ENCODE assay signal across 30 mouse cellular contexts in genomic region chr12:100317936-100318335, GRCm38 (mm10).
A peak's percentile ranks its signal among the peaks of the same experiment; 100 is the strongest.
DNase-seq lines count a peak whose midpoint lies in the region; ATAC-seq lines count a peak whose summit lies in the region.
"Had no signal": no experiment of that assay in that cellular context is flagged by ENCODE, and none has a peak within 500 bp of the region (broad histone marks: within the 10 kb centered on the region; RNA-seq: fewer than 3 reads in every experiment).

No protein-coding gene starts in this region.

- intact Hi-C loops in left cerebral cortex, postnatal 4 days (cut with DNase I) = no loop called here
- intact Hi-C loops in left cerebral cortex, postnatal 36 days (cut with DNase I) = loop anchor here (5.0 kb wide), 1 partner anchor 116 kb away; no protein-coding TSS in a partner anchor

- no peaks in the 10 kb centered on the region for H3K9me3 ChIP-seq in forebrain, embryonic 12.5 days
- H3K9me3 ChIP-seq in forebrain, embryonic 13.5 days (replicated peaks) = no peaks in the 10 kb centered on the region
- no peaks in the 10 kb centered on the region for H3K9me3 ChIP-seq in midbrain, embryonic 15.5 days
- H3K9me3 ChIP-seq: embryonic facial prominence, embryonic 12.5 days; G1E; heart, embryonic 13.5 days; hindbrain, embryonic 10.5 days; intestine, embryonic 15.5 days; limb, embryonic 15.5 days; liver, embryonic 13.5 days; megakaryocyte, embryonic 14.5 days; midbrain, embryonic 12.5 days had no signal

- H3K27ac ChIP-seq in forebrain, embryonic 12.5 days = 0 out of 2 replicates have a peak overlapping the region, but pooled peaks have one; percentile 27
- no peak overlapping the region; the same call in 1 of the 2 replicates for H3K27ac ChIP-seq in forebrain, embryonic 13.5 days
- H3K27ac ChIP-seq in midbrain, embryonic 15.5 days = no peak overlapping the region
- H3K27ac ChIP-seq: embryonic facial prominence, embryonic 12.5 days; heart, embryonic 13.5 days; hindbrain, embryonic 10.5 days; hindbrain, postnatal 0 days; intestine, embryonic 15.5 days; limb, embryonic 15.5 days; liver, embryonic 13.5 days; midbrain, embryonic 12.5 days had no signal

- H3K36me3 ChIP-seq in forebrain, embryonic 12.5 days (replicated peaks) = 0 out of 2 replicates have a peak, but pooled peaks cover 13% of the 10 kb centered on the region
- H3K36me3 ChIP-seq in forebrain, embryonic 13.5 days (ENCODE audit: poor library complexity, severe bottlenecking) = peaks cover 10% of the 10 kb centered on the region; the same call in 1 of the 2 replicates
- no peaks in the 10 kb centered on the region for H3K36me3 ChIP-seq in splenic B cell, adult 2 months (ENCODE audit: control insufficient read depth, insufficient read depth, low read length, poor library complexity, severe bottlenecking)
- H3K36me3 ChIP-seq in midbrain, embryonic 15.5 days (replicated peaks) = peaks cover 3% of the 10 kb centered on the region; the same call in 1 of the 2 replicates
- H3K36me3 ChIP-seq: G1E; liver, embryonic 13.5 days had no signal

- no peak overlapping the region for H3K9ac ChIP-seq in forebrain, embryonic 12.5 days
- H3K9ac ChIP-seq in forebrain, embryonic 13.5 days = no peak overlapping the region
- no peak overlapping the region for H3K9ac ChIP-seq in midbrain, embryonic 15.5 days
- H3K9ac ChIP-seq: embryonic facial prominence, embryonic 12.5 days; heart, embryonic 13.5 days; intestine, embryonic 15.5 days; limb, embryonic 15.5 days; liver, embryonic 13.5 days; midbrain, embryonic 12.5 days had no signal

- no peaks in the 10 kb centered on the region for H3K27me3 ChIP-seq in forebrain, embryonic 12.5 days
- H3K27me3 ChIP-seq in forebrain, embryonic 13.5 days = no peaks in the 10 kb centered on the region
- H3K27me3 ChIP-seq in splenic B cell, adult 2 months (ENCODE audit: control insufficient read depth, insufficient read depth, low read length, poor library complexity, severe bottlenecking) = no peaks in the 10 kb centered on the region
- no peaks in the 10 kb centered on the region for H3K27me3 ChIP-seq in midbrain, embryonic 15.5 days (replicated peaks)
- H3K27me3 ChIP-seq: embryonic facial prominence, embryonic 12.5 days; heart, embryonic 13.5 days; intestine, embryonic 15.5 days; limb, embryonic 15.5 days; liver, embryonic 13.5 days; megakaryocyte, embryonic 14.5 days; midbrain, embryonic 12.5 days had no signal

- H3K4me1 ChIP-seq in forebrain, embryonic 12.5 days = peaks cover 41% of the 10 kb centered on the region
- H3K4me1 ChIP-seq in forebrain, embryonic 13.5 days = peaks cover 59% of the 10 kb centered on the region
- H3K4me1 ChIP-seq in midbrain, embryonic 15.5 days = peaks cover 56% of the 10 kb centered on the region
- H3K4me1 ChIP-seq: liver, embryonic 13.5 days had no signal

- H3K4me3 ChIP-seq in forebrain, embryonic 12.5 days (replicated peaks) = no peak overlapping the region
- no peak overlapping the region for H3K4me3 ChIP-seq in forebrain, embryonic 13.5 days
- no peak overlapping the region for H3K4me3 ChIP-seq in midbrain, embryonic 15.5 days
- H3K4me3 ChIP-seq: embryonic facial prominence, embryonic 12.5 days; heart, embryonic 13.5 days; hindbrain, embryonic 10.5 days; intestine, embryonic 15.5 days; limb, embryonic 15.5 days; liver, embryonic 13.5 days; megakaryocyte, embryonic 14.5 days; midbrain, embryonic 12.5 days had no signal

- no peak for ATAC-seq in forebrain, embryonic 12.5 days (ENCODE audit: low FRiP score)
- no peak for ATAC-seq in forebrain, embryonic 13.5 days
- no peak for ATAC-seq in midbrain, embryonic 15.5 days (replicated peaks)
- ATAC-seq: forebrain, embryonic 16.5 days; hindbrain, postnatal 0 days; intestine, embryonic 15.5 days; lung, postnatal 0 days had no signal

- WGBS in forebrain, embryonic 12.5 days = 70% methylated on average over 3 of the region's 3 CpGs
- WGBS in forebrain, embryonic 13.5 days = 46% methylated on average over 3 of the region's 3 CpGs
- 67% methylated on average over 3 of the region's 3 CpGs for WGBS in midbrain, embryonic 15.5 days

- H3K4me2 ChIP-seq in forebrain, embryonic 12.5 days = no peak overlapping the region
- H3K4me2 ChIP-seq in forebrain, embryonic 13.5 days = no peak overlapping the region
- H3K4me2 ChIP-seq in midbrain, embryonic 15.5 days = no peak overlapping the region
- H3K4me2 ChIP-seq: embryonic facial prominence, embryonic 12.5 days; heart, embryonic 13.5 days; intestine, embryonic 15.5 days; limb, embryonic 15.5 days; liver, embryonic 13.5 days; midbrain, embryonic 12.5 days had no signal

- peak; percentile 37 for DNase-seq in left cerebral cortex, postnatal 4 days
- DNase-seq in left cerebral cortex, postnatal 36 days (ENCODE audit: low spot score in 2 of 2) = no peak
- peak; percentile 16 to 20 for DNase-seq in B cell, adult 2 months
- DNase-seq in splenic B cell, adult 2 months (ENCODE audit: low read depth, low spot score) = peak; percentile 52
- DNase-seq: adrenal gland, postnatal 36 days; cerebellum, adult 8-10 months; embryo, embryonic 11 days; heart, postnatal 10 days; kidney, adult 2 months; kidney, postnatal 36 days; layer of hippocampus, postnatal 36 days; liver, embryonic 13.5 days; lung, adult 18-20 months; lung, postnatal 4 days; thymus, adult 2 months; thymus, postnatal 36 days had no signal

Comparison
In these comparisons a context has a peak if more than half of its experiments do, and no peak if none do; other contexts are left out.
1. DNase-seq: peak in left cerebral cortex, postnatal 4 days (single experiment), B cell, adult 2 months (2 of 2) and splenic B cell, adult 2 months (single experiment); none in left cerebral cortex, postnatal 36 days (0 of 2).